Mouse (Mus musculus) stomach, embryonic 15.5 days (tissue): ENCODE measurements around the gene Syt11. TPM values are rescaled to one million over a fixed set of nuclear protein-coding genes. Genes with fewer than 3 reads are reported as not detected.

Experiments
- ATAC-seq: fragments of 200-750 bp; cut with Nextera tagmentation; 2 replicates; pipeline ENCODE4 v1.8.0; 2017; ENCODE audit warnings: low read depth, moderate number of reproducible peaks, moderate TSS enrichment; ENCODE audit not compliant: insufficient read depth, low FRiP score
- H3K27ac ChIP-seq: fragments of 300-500 bp; sonication (generic); 2 replicates; pipeline ENCODE4 v1.5.1; 2015; ENCODE audit warnings: mild to moderate bottlenecking, inconsistent platforms
- H3K27me3 ChIP-seq: fragments of 300-500 bp; sonication (generic); replicated peaks from 2 replicates; pipeline ENCODE4 v1.6.1; 2015; ENCODE audit warnings: inconsistent platforms
- H3K36me3 ChIP-seq: fragments of 300-500 bp; sonication (generic); 2 replicates; pipeline ENCODE4 v1.6.1; 2015; ENCODE audit warnings: inconsistent platforms
- H3K4me1 ChIP-seq: fragments of 300-500 bp; sonication (generic); 2 replicates; pipeline ENCODE4 v1.6.1; 2015; ENCODE audit warnings: inconsistent platforms
- H3K4me2 ChIP-seq: fragments of 300-500 bp; sonication (generic); 2 replicates; pipeline ENCODE4 v1.6.1; 2015; ENCODE audit warnings: mild to moderate bottlenecking, inconsistent platforms
- H3K4me3 ChIP-seq: fragments of 300-500 bp; sonication (generic); replicated peaks from 2 replicates; pipeline ENCODE4 v1.5.1; 2015; ENCODE audit warnings: inconsistent platforms
- H3K9ac ChIP-seq: fragments of 300-500 bp; sonication (generic); 2 replicates; pipeline ENCODE4 v1.6.1; 2015; ENCODE audit warnings: inconsistent platforms
- H3K9me3 ChIP-seq: fragments of 300-500 bp; sonication (generic); 2 replicates; pipeline ENCODE4 v1.6.1; 2016; ENCODE audit warnings: inconsistent platforms
- WGBS: fragments of 180-500 bp; shearing (Covaris S2); methylation state at CpG from one replicate; pipeline ENCODE4 v1.1.7; 2015; 5-methylcytosine and 5-hydroxymethylcytosine counted together
- polyA plus RNA-seq: library from polyadenylated mRNA; unstranded; fragments of >200 nt; fragmentation: Nextera tagmentation; extraction: Ambion mirVana; gene quantifications from 2 replicates; pipeline ENCODE4 v1.2.1, GENCODE M21; 2015

Syt11 gene
- polyA plus RNA-seq, 1 experiment from 2014 or later: 17.1 TPM

DNA sequence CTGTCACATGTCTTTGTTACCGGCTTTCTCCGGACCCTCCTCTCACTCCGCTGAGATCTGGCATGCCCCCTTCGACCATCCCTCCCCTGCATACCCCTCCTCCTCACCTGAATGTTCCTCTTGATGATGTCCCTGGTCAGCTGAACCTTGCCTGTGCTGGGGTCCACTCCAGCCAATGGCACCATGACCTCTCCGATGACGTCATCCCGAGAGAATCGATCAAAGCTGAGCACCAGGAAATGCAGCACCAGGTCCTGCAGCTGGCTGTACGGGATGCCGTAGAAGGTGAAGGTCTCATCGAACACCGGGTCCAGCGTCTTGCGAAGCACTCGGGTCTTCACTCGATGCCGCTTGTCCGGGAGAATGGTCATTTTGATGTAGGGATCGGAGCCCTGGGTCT, 13.3 kb downstream of the Syt11 start:
- no peaks in the 10 kb centered on the region for H3K36me3 ChIP-seq
- H3K4me3 ChIP-seq: no peak overlapping the region
- peaks cover 14% of the 10 kb centered on the region for H3K4me1 ChIP-seq
- H3K27ac ChIP-seq: no peak overlapping the region
- no peak overlapping the region for H3K4me2 ChIP-seq
- 90% methylated on average over 19 of the region's 19 CpGs for WGBS
- no peaks in the 10 kb centered on the region for H3K9me3 ChIP-seq
- no peak for ATAC-seq
- no peaks in the 10 kb centered on the region for H3K27me3 ChIP-seq
- no peak overlapping the region for H3K9ac ChIP-seq

DNA sequence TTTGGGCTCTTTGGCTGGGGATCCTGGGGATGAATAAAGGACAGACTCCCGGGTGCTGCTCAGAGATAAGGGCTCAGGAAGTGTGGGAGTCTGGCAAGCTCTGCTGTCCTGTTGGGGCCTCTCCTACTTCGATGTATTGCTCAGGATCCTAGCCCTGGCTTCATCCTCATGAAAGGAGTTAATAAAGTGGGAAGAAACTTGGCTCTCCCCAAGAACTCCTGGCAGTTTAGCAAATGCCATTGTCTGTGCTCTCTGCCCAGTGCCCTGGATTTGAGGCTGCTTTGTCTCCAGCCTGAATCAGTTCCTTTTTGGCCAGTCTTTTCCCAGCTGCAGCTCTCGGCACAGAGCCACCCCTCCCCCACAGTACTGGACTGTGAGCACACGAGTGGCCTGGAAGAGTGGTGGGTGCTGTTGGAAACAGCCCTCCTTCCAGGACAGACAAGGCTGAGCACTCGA, 16.9 kb downstream of the Syt11 start:
- no peaks in the 10 kb centered on the region for H3K36me3 ChIP-seq
- H3K9me3 ChIP-seq: no peaks in the 10 kb centered on the region
- no peak overlapping the region for H3K9ac ChIP-seq
- H3K27ac ChIP-seq: peak overlapping the region; percentile 66
- H3K4me2 ChIP-seq: no peak overlapping the region; the same call in 1 of the 2 replicates
- ATAC-seq: peak; percentile 70
- H3K4me1 ChIP-seq: peaks cover 14% of the 10 kb centered on the region
- 16% methylated on average over 5 of the region's 5 CpGs for WGBS
- H3K27me3 ChIP-seq: no peaks in the 10 kb centered on the region
- H3K4me3 ChIP-seq: no peak overlapping the region

DNA sequence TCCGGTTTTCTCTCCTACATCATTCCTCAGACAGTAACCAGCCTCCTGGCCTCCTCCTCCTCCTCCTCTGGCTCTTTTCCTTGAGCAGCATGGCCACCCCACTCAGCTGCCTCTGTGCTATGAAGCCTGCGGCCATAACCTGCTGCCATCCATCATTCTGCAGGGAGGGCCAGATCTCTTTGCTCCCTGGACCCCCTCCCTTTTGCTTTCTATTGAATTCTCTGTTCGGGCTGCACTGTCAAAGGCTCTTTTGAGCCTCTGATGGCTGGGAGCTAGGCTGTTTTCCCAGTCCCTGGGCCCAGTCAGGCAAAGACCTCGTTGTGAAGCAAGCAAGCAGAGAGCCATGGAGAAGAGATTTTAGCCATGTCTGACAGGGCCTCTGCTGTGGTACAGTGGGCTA, 18.7 kb downstream of the Syt11 start:
- WGBS: 36% methylated on average over 4 of the region's 4 CpGs
- ATAC-seq: peak; percentile 16; the same call in 1 of the 2 replicates
- H3K9ac ChIP-seq: no peak overlapping the region
- H3K4me2 ChIP-seq: no peak overlapping the region
- no peaks in the 10 kb centered on the region for H3K9me3 ChIP-seq
- H3K27ac ChIP-seq: 0 out of 2 replicates have a peak overlapping the region, but pooled peaks have one; percentile 1
- no peaks in the 10 kb centered on the region for H3K36me3 ChIP-seq
- H3K4me1 ChIP-seq: peaks cover 14% of the 10 kb centered on the region
- no peaks in the 10 kb centered on the region for H3K27me3 ChIP-seq
- H3K4me3 ChIP-seq: no peak overlapping the region

DNA sequence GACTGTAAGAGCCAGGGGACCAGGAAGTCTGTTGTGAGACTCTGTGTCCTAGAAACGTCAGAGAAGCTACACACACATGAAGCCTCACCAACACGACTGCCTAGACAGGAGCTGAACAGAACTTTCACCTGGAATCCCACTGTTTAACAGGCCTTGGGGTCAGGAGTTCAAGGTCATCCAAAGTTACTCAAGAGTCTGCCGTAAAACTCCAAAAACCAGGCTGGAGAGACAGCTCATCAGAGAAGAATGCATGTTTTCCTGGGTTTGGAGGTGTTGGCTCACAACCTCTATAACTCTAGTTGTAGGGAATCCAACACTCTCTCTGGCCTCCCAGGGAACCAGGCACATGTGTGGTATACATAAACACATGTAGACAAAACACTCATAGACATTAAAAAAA, 19.4 kb downstream of the Syt11 start:
- H3K9me3 ChIP-seq: no peaks in the 10 kb centered on the region
- H3K9ac ChIP-seq: no peak overlapping the region
- no peak for ATAC-seq
- H3K27me3 ChIP-seq: no peaks in the 10 kb centered on the region
- no peak overlapping the region for H3K4me2 ChIP-seq
- 55% methylated on average over 3 of the region's 3 CpGs for WGBS
- H3K4me3 ChIP-seq: no peak overlapping the region
- no peak overlapping the region for H3K27ac ChIP-seq
- peaks cover 14% of the 10 kb centered on the region for H3K4me1 ChIP-seq
- no peaks in the 10 kb centered on the region for H3K36me3 ChIP-seq

DNA sequence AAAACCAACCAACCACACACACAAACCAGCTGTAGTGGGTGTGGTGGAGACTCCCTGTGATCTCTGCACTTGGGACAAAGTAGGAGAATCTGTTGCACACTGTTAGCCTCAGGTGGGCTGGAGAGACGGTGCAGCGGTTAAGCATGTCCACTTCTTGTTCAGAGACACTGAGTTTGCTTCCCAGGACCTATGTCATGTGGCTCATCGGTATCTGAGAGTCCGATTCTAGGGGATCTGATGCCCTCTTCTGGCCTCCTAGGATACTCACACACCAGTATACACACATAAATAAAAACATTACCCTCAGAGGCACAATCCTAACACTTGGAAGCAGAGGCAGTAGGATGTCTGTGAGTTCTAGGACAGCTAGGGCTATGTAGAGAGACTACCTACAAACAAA, 20.7 kb downstream of the Syt11 start:
- 65% methylated on average over 4 of the region's 4 CpGs for WGBS
- peaks cover 14% of the 10 kb centered on the region for H3K4me1 ChIP-seq
- no peak overlapping the region for H3K27ac ChIP-seq
- no peaks in the 10 kb centered on the region for H3K36me3 ChIP-seq
- no peak for ATAC-seq
- H3K27me3 ChIP-seq: no peaks in the 10 kb centered on the region
- H3K4me3 ChIP-seq: no peak overlapping the region
- no peak overlapping the region for H3K4me2 ChIP-seq
- no peak overlapping the region for H3K9ac ChIP-seq
- no peaks in the 10 kb centered on the region for H3K9me3 ChIP-seq

DNA sequence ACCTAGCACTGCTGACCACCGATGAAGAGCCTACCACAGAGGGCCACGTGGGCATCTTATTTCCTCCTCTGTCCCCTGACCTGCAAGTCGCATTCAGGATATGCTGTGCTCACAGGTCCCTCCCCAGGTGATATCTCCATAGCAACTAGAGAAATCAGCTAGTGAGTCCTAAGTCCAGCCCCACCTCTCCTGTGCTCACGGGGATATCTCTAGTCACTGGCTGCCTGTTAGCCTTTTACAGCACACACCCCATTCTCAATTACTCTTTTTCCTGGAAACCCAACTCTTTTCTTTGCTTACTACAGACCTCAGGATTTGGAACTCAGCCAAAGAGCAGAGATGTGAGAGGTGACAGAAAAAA, 28.1 kb downstream of the Syt11 start:
- peak overlapping the region; percentile 62; the same call in 1 of the 2 replicates for H3K27ac ChIP-seq

DNA sequence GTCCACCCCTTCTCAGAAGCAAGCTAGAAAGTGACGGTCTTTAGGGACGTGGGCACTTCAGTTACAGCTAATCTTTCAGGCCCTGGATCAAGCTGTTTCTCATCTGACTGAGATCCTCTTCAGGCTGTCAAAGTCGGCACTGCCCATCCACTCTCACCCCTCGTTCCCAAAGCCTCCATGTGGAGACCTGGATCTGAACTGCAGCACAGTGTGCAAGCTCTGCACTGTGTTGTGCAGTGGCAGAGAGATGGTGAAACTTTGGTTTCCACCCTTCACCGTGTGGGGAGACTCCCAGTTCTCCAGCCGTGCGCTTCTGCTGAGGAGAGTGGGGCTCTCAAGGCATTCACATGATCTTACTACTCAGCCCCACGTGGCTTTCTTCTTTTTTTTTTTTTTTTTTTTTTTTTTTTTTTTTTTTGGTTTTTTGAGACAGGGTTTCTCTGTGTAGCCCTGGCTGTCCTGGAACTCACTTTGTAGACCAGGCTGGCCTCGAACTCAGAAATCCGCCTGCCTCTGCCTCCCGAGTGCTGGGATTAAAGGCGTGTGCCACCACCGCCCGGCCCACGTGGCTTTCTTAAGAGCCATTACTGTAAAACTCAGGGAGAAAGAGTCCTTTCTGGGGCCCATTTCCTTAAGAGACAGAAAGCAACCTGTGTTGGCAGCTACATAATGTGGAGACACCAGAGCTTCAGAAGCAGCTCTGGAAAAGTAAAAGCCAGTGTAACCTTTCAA, 28.7 kb downstream of the Syt11 start:
- no peaks in the 10 kb centered on the region for H3K4me1 ChIP-seq
- H3K9me3 ChIP-seq: no peaks in the 10 kb centered on the region
- no peak overlapping the region for H3K4me3 ChIP-seq
- H3K9ac ChIP-seq: no peak overlapping the region
- no peak overlapping the region for H3K27ac ChIP-seq
- H3K4me2 ChIP-seq: no peak overlapping the region
- H3K27me3 ChIP-seq: no peaks in the 10 kb centered on the region
- H3K36me3 ChIP-seq: peaks cover 5% of the 10 kb centered on the region; the same call in 1 of the 2 replicates
- WGBS: 88% methylated on average over 15 of the region's 15 CpGs
- ATAC-seq: no peak

More for the DNA sequence above, 28.1 kb downstream of the Syt11 start:
- Histone ChIP-seq H3K4me1 (no peaks in the 10 kb centered on the region), H3K4me3 (no peak overlapping the region), H3K27me3 (no peaks in the 10 kb centered on the region), H3K9me3 (no peaks in the 10 kb centered on the region), H3K4me2 (no peak overlapping the region), H3K36me3 (peaks cover 5% of the 10 kb centered on the region; the same call in 1 of the 2 replicates), H3K9ac (no peak overlapping the region)
- WGBS: 67% methylated on average over 4 of the region's 4 CpGs
- ATAC-seq: peak; percentile 95

DNA sequence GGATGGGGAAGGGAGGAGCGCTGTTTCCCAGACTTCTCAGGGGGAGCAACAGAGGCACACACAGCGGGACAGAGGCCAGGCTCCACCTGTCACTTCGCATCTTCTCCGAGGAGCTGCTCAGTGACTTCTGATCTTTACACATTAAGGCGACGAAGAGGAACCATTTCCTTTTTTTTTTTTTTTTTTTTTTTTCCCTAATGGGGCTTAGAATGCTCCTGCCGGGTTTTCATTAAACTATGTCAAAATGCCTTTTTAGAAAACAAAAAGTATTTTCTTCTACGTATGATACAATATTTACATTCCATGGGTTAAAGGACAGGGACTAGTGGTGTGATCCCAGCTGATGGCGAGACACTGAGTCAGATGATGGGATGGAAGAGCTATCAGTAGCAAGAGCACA, 29.4 kb downstream of the Syt11 start:
- H3K4me1 ChIP-seq: no peaks in the 10 kb centered on the region
- H3K27me3 ChIP-seq: no peaks in the 10 kb centered on the region
- no peak overlapping the region for H3K27ac ChIP-seq
- H3K9me3 ChIP-seq: no peaks in the 10 kb centered on the region
- H3K4me2 ChIP-seq: no peak overlapping the region
- 78% methylated on average over 9 of the region's 9 CpGs for WGBS
- no peak overlapping the region for H3K4me3 ChIP-seq
- H3K36me3 ChIP-seq: peaks cover 5% of the 10 kb centered on the region; the same call in 1 of the 2 replicates
- ATAC-seq: no peak
- no peak overlapping the region for H3K9ac ChIP-seq

DNA sequence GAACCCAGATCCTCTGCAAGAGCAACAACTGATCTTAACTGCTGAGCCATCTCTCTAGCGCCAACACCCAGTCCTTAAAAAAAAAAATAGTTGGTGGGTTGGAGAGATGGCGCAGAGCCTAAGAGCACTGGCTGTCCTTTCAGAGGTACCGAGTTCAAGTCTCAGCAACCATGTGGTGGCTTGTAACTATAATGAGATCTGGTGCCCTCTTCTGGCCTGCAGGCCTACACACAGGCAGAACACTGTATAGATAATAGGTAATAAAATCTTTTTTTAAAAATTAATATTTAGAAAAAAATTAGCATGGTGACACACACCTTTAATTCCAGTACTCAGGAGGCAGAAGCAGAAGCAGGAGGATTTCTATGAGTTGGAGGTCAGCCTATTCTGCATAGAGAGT, 34.8 kb downstream of the Syt11 start:
- no peak overlapping the region for H3K27ac ChIP-seq
- no peaks in the 10 kb centered on the region for H3K4me1 ChIP-seq
- H3K9me3 ChIP-seq: no peaks in the 10 kb centered on the region
- no peak for ATAC-seq
- H3K9ac ChIP-seq: no peak overlapping the region
- no peaks in the 10 kb centered on the region for H3K27me3 ChIP-seq
- no peak overlapping the region for H3K4me3 ChIP-seq
- H3K36me3 ChIP-seq: no peaks in the 10 kb centered on the region
- WGBS: 90% methylated on average over 3 of the region's 3 CpGs
- no peak overlapping the region for H3K4me2 ChIP-seq

DNA sequence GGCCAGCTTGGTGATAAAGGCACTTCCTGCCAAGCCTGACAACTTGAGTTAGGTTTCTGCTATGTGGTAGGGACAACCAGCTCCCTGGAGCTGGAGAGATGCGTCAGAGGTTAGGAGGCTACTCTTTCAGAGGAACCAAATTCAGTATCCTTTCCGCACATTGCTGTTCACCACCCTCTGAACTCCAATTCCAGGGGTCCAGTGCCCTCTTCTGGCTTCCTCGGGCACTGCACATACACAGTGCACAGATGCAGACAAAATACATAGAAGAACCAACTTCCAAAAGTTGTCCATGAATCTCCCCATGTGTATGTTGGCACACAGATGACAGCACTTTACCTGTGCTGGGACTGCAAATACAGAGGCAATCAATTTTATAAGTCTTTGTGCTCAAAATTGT, 36.3 kb downstream of the Syt11 start:
- no peak overlapping the region for H3K27ac ChIP-seq
- no peak overlapping the region for H3K9ac ChIP-seq
- ATAC-seq: no peak
- no peaks in the 10 kb centered on the region for H3K27me3 ChIP-seq
- no peak overlapping the region for H3K4me3 ChIP-seq
- 35% methylated on average over 3 of the region's 3 CpGs for WGBS
- H3K4me1 ChIP-seq: no peaks in the 10 kb centered on the region
- H3K4me2 ChIP-seq: no peak overlapping the region
- no peaks in the 10 kb centered on the region for H3K9me3 ChIP-seq
- no peaks in the 10 kb centered on the region for H3K36me3 ChIP-seq

DNA sequence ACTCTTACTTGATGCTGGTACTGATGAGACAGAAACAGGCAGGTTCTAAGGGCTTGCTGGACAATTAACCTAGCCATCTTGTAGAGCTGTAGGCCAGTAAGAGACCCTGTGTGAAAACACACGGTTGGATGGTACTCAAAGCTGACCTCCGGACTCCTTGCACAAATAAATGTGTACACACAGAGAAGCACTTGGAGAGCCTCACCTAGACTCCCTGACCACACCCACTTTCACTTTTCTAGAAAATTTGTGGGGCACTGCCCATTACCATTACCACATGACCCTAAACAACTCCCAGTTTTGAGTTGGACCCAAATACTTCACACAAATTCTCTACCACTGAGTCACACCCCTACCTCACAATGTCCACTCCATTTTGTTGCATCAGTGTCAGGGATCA, 38.4 kb downstream of the Syt11 start:
- H3K4me2 ChIP-seq: no peak overlapping the region
- no peaks in the 10 kb centered on the region for H3K27me3 ChIP-seq
- no peak overlapping the region for H3K9ac ChIP-seq
- H3K4me1 ChIP-seq: no peaks in the 10 kb centered on the region
- H3K27ac ChIP-seq: no peak overlapping the region
- H3K9me3 ChIP-seq: no peaks in the 10 kb centered on the region
- 70% methylated on average over 2 of the region's 2 CpGs for WGBS
- H3K4me3 ChIP-seq: no peak overlapping the region
- no peak for ATAC-seq
- H3K36me3 ChIP-seq: 0 out of 2 replicates have a peak, but pooled peaks cover 3% of the 10 kb centered on the region

DNA sequence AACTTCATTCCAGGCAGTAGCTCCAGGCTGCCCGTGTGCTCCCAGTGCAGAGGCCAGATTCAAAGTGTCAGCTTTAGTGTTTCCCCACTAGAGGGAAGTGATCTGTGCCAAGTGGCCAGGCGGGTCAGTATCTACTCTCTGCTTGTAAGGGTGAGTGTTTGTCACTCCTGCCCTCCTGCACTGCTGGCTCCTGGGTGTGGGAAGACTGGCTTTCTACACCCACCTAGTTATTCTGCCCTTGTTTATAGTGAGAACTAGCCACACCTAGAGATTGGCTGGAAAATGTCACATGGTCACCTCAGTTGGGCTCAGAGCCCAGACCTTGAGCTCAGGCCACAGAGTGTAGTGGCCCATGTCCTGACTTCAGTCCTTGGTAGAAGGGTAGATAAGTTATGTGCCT, 55.9 kb downstream of the Syt11 start:
- Histone ChIP-seq H3K9ac (no peak overlapping the region), H3K27ac (peak overlapping the region; percentile 1; the same call in 1 of the 2 replicates)
- WGBS: 63% methylated on average over 2 of the region's 2 CpGs

More for the DNA sequence above, 55.9 kb downstream of the Syt11 start:
- Histone ChIP-seq H3K4me3 (no peak overlapping the region), H3K36me3 (peaks cover 15% of the 10 kb centered on the region), H3K4me2 (no peak overlapping the region), H3K4me1 (peaks cover 12% of the 10 kb centered on the region), H3K27me3 (no peaks in the 10 kb centered on the region), H3K9me3 (no peaks in the 10 kb centered on the region)
- ATAC-seq: peak; percentile 59; the same call in 1 of the 2 replicates
